Mouse (Mus musculus): ENCODE results near the gene Vmn1r113. TPM values are rescaled to one million over a fixed set of nuclear protein-coding genes. Genes with fewer than 3 reads are reported as not detected.
"Not testable (repeated sequence)": the region's sequence is repeated elsewhere in the genome, so short reads cannot be mapped to it uniquely, and the experiment has no call there.

Gene Vmn1r113
- not detected in 2 replicates for polyA plus RNA-seq (2015; fragmentation: Nextera tagmentation; extraction: Ambion mirVana)

- not testable (repeated sequence) for H3K9ac ChIP-seq (ENCODE audit: low read length); H3K4me3 ChIP-seq (ENCODE audit: low read length); H3K9me3 ChIP-seq (replicated peaks; ENCODE audit: control insufficient read depth, low read length); H3K27me3 ChIP-seq (ENCODE audit: control insufficient read depth, insufficient read depth, low read length); ATAC-seq (replicated peaks; ENCODE audit: extremely low read depth, insufficient read depth, low FRiP score); H3K4me2 ChIP-seq (ENCODE audit: low read depth, low read length); H3K4me1 ChIP-seq (ENCODE audit: control insufficient read depth, insufficient read depth, low read length); H3K36me3 ChIP-seq (ENCODE audit: control insufficient read depth, insufficient read depth); H3K27ac ChIP-seq (ENCODE audit: low read length)
- 42% methylated on average over 2 of the region's 2 CpGs for WGBS
Observed at GRCm38 (mm10) chr7:20786985-20787384, at the start of gene Vmn1r113. Gene Vmn1r113 (plus strand): TSS chr7:20787285.

GRCm38 (mm10) chr7:20770885-20771284 lies 16.2 kb upstream of the Vmn1r113 start, which contains the start of gene Vmn1r112:
Gene Vmn1r112 (plus strand): TSS chr7:20771185.
- H3K4me2 ChIP-seq (ENCODE audit: low read depth, low read length); H3K4me1 ChIP-seq (ENCODE audit: control insufficient read depth, insufficient read depth, low read length); H3K9me3 ChIP-seq (replicated peaks; ENCODE audit: control insufficient read depth, low read length); H3K4me3 ChIP-seq (ENCODE audit: low read length); H3K9ac ChIP-seq (ENCODE audit: low read length); H3K27me3 ChIP-seq (ENCODE audit: control insufficient read depth, insufficient read depth, low read length); ATAC-seq (replicated peaks; ENCODE audit: extremely low read depth, insufficient read depth, low FRiP score); H3K36me3 ChIP-seq (ENCODE audit: control insufficient read depth, insufficient read depth); H3K27ac ChIP-seq (ENCODE audit: low read length): not testable (repeated sequence)
- no CpG with 5 or more reads among the region's 3 CpGs for WGBS

DNA sequence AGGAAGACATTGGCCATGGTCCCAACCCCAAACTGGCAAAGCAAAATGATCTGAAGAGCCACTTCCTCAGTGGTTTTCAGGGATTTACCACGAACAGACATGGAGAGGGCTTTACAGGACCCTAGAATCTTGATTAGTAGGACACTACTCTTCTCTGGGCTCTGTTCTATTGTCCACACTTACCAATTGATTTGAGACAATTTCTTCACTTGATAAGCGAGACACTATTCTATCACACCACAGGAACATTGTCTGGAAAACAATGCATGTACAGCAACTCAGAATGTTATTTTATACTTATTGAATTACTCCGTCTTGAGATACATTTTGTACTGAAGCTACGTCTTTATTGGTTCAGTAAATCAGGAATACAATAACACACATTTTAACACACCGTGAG lies 25.0 kb downstream of the Vmn1r113 start, which contains the start of gene Vmn1r114:
TSS of gene Vmn1r114 (minus strand) at position 101 of the 400 bp plus-strand sequence.
- not testable (repeated sequence) for H3K9ac ChIP-seq (ENCODE audit: low read length); H3K4me1 ChIP-seq (ENCODE audit: control insufficient read depth, insufficient read depth, low read length); H3K27me3 ChIP-seq (ENCODE audit: control insufficient read depth, insufficient read depth, low read length); H3K4me2 ChIP-seq (ENCODE audit: low read depth, low read length); H3K9me3 ChIP-seq (replicated peaks; ENCODE audit: control insufficient read depth, low read length); H3K36me3 ChIP-seq (ENCODE audit: control insufficient read depth, insufficient read depth); ATAC-seq (replicated peaks; ENCODE audit: extremely low read depth, insufficient read depth, low FRiP score); H3K4me3 ChIP-seq (ENCODE audit: low read length); H3K27ac ChIP-seq (ENCODE audit: low read length)
- WGBS: no CpG with 5 or more reads among the region's 5 CpGs

Other genes with a start within 250 kb of the Vmn1r113 start
- not detected in 2 replicates for gene Gm5726, start 241.5 kb upstream of the Vmn1r113 start, polyA plus RNA-seq (2015; fragmentation: Nextera tagmentation; extraction: Ambion mirVana)
- not detected in 2 replicates for gene Gm4141, start 211.0 kb upstream of the Vmn1r113 start, polyA plus RNA-seq (2015; fragmentation: Nextera tagmentation; extraction: Ambion mirVana)
- not detected in 2 replicates for gene Gm4513, start 188.3 kb upstream of the Vmn1r113 start, polyA plus RNA-seq (2015; fragmentation: Nextera tagmentation; extraction: Ambion mirVana)
- not detected in 2 replicates for gene Vmn1r107, start 118.4 kb upstream of the Vmn1r113 start, polyA plus RNA-seq (2015; fragmentation: Nextera tagmentation; extraction: Ambion mirVana)
- gene Vmn1r111, start 84.1 kb upstream of the Vmn1r113 start, polyA plus RNA-seq (2015; fragmentation: Nextera tagmentation; extraction: Ambion mirVana): not detected in 2 replicates
- gene Gm10668, start 56.7 kb upstream of the Vmn1r113 start, polyA plus RNA-seq (2015; fragmentation: Nextera tagmentation; extraction: Ambion mirVana): not detected in 2 replicates
- gene Vmn1r112, start 16.1 kb upstream of the Vmn1r113 start, polyA plus RNA-seq (2015; fragmentation: Nextera tagmentation; extraction: Ambion mirVana): not detected in 2 replicates
- not detected in 2 replicates for gene Vmn1r114, start 24.9 kb downstream of the Vmn1r113 start, polyA plus RNA-seq (2015; fragmentation: Nextera tagmentation; extraction: Ambion mirVana)
- gene Vmn1r115, start 57.7 kb downstream of the Vmn1r113 start, polyA plus RNA-seq (2015; fragmentation: Nextera tagmentation; extraction: Ambion mirVana): not detected in 2 replicates
- not detected in 2 replicates for gene Vmn1r116, start 85.0 kb downstream of the Vmn1r113 start, polyA plus RNA-seq (2015; fragmentation: Nextera tagmentation; extraction: Ambion mirVana)
- not detected in 2 replicates for gene Vmn1r117, start 96.8 kb downstream of the Vmn1r113 start, polyA plus RNA-seq (2015; fragmentation: Nextera tagmentation; extraction: Ambion mirVana)
- gene Vmn1r118, start 125.1 kb downstream of the Vmn1r113 start, polyA plus RNA-seq (2015; fragmentation: Nextera tagmentation; extraction: Ambion mirVana): not detected in 2 replicates
- not detected in 2 replicates for gene Vmn1r119, start 225.2 kb downstream of the Vmn1r113 start, polyA plus RNA-seq (2015; fragmentation: Nextera tagmentation; extraction: Ambion mirVana)

All from heart, embryonic 16.5 days (tissue).